Mouse (Mus musculus) thymus, adult 2 months (tissue): ENCODE results near the gene Ddr2.

Source experiments
- CTCF ChIP-seq: fragments of 200-500 bp; IDR thresholded peaks from 2 replicates; pipeline ENCODE4 v1.5.1; 2012; ENCODE audit warnings: mild to moderate bottlenecking, control low read depth, low read length, moderate library complexity, borderline replicate concordance; ENCODE audit not compliant: control insufficient read depth, poor library complexity, insufficient read depth; ENCODE audit errors: extremely low read depth
- POLR2A ChIP-seq: fragments of 200-500 bp; IDR thresholded peaks from 2 replicates; pipeline ENCODE4 v1.6.1; 2012; ENCODE audit warnings: mild to moderate bottlenecking, low read length, control low read depth, moderate library complexity; ENCODE audit not compliant: control insufficient read depth, poor library complexity, insufficient read depth; ENCODE audit errors: extremely low read depth

DNA sequence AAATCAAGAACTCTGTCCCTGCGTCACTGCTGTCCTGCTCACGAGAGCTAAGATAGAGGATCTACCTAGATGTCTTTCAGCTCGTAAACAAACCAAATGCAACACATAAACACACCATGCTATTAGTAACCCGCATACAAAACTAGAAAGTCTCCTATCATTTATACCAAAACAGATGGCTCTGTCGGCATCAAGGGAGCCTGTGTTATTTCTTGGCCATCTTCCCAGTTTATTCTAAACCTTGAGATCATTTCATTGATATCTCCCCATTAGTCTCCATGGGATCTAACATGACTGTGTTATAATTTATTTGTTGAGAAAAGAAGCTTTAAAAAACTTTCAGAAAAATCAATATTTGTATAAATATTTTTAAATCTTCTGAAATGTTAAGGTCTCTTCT, 45.2 kb upstream of the Ddr2 start:
- TF ChIP-seq POLR2A (no peak), CTCF (no peak)
